ENCODE assay signal across 9 mouse cellular contexts in genomic region chr19:53807276-53807801, GRCm38 (mm10).
A peak's percentile ranks its signal among the peaks of the same experiment; 100 is the strongest.
DNase-seq lines count a peak whose midpoint lies in the region; ATAC-seq and TF ChIP-seq lines count a peak whose summit lies in the region.
"Had no signal": no experiment of that assay in that cellular context is flagged by ENCODE, and none has a peak within 500 bp of the region (broad histone marks: within the 10 kb centered on the region; RNA-seq: fewer than 3 reads in every experiment).

No protein-coding gene starts in this region.

- no peak overlapping the region for H3K4me2 ChIP-seq in kidney, postnatal 0 days (ENCODE audit: low read length)
- no peak overlapping the region for H3K4me2 ChIP-seq in CH12.LX (ENCODE audit: insufficient read depth, low read depth, poor library complexity, severe bottlenecking)

- TF ChIP-seq RAD21 in CH12.LX (IDR thresholded peaks at IDR 0.05; ENCODE audit: low read depth, low read length): no peak

- WGBS in kidney, postnatal 0 days: 67% methylated on average over 5 of the region's 5 CpGs
- 8% methylated on average over 5 of the region's 5 CpGs for WGBS in thymus, adult 2 months

- no peaks in the 10 kb centered on the region for H3K27me3 ChIP-seq in kidney, postnatal 0 days (ENCODE audit: insufficient read depth, low read length)
- H3K27me3 ChIP-seq in CH12.LX (replicated peaks): no peaks in the 10 kb centered on the region
- H3K27me3 ChIP-seq in thymus, adult 2 months (ENCODE audit: control insufficient read depth, insufficient read depth, low read length): no peaks in the 10 kb centered on the region
- H3K27me3 ChIP-seq: intestine, embryonic 15.5 days; lung, embryonic 15.5 days had no signal

- no peak overlapping the region for H3K4me3 ChIP-seq in kidney, postnatal 0 days (replicated peaks; ENCODE audit: low read depth, low read length)
- H3K4me3 ChIP-seq in CH12.LX (replicated peaks in 1 of 3; ENCODE audit: low read depth in 2 of 3, low read length in 2 of 3, poor library complexity in 1 of 3): no peak overlapping the region
- no peak overlapping the region for H3K4me3 ChIP-seq in thymus, adult 2 months (ENCODE audit: control insufficient read depth, insufficient read depth, low read length)
- H3K4me3 ChIP-seq: intestine, embryonic 15.5 days; lung, embryonic 15.5 days had no signal

- H3K79me2 ChIP-seq in CH12.LX (replicated peaks; ENCODE audit: control insufficient read depth, extremely low read depth, insufficient read depth, poor library complexity, severe bottlenecking): no peaks in the 10 kb centered on the region

- no peak for DNase-seq in kidney, postnatal 0 days (ENCODE audit: low spot score)
- DNase-seq in kidney, postnatal 14 days: no peak
- DNase-seq in CH12.LX (ENCODE audit: extremely low read depth): peak; percentile 17
- DNase-seq in thymus, adult 2 months: peak; percentile 51
- DNase-seq in right cerebral cortex, adult 18-20 months: no peak
- no peak for DNase-seq in adrenal gland, postnatal 36 days

- TF ChIP-seq CTCF in kidney, postnatal 0 days (IDR thresholded peaks at IDR 0.05; ENCODE audit: low read depth): no peak
- TF ChIP-seq CTCF in CH12.LX (conservative IDR thresholded peaks at IDR 0.05 in 1 of 2, IDR thresholded peaks at IDR 0.05 in 1 of 2; ENCODE audit: low read depth in 2 of 2, low read length in 2 of 2): no peak
- TF ChIP-seq CTCF in thymus, adult 2 months (IDR thresholded peaks at IDR 0.05; ENCODE audit: borderline replicate concordance, control insufficient read depth, extremely low read depth, insufficient read depth, low read length, poor library complexity): no peak

- no peak for TF ChIP-seq EP300 in CH12.LX (IDR thresholded peaks at IDR 0.05; ENCODE audit: low read length)

- peak overlapping the region; percentile 26; the same call in 1 of the 2 replicates for H3K27ac ChIP-seq in kidney, postnatal 0 days
- no peak overlapping the region for H3K27ac ChIP-seq in CH12.LX (ENCODE audit: insufficient read depth, low read depth)
- peak overlapping the region; percentile 52 for H3K27ac ChIP-seq in thymus, adult 2 months (ENCODE audit: control insufficient read depth, insufficient read depth, low read length)
- H3K27ac ChIP-seq: intestine, embryonic 15.5 days had no signal

- H3K9me3 ChIP-seq in kidney, postnatal 0 days (replicated peaks; ENCODE audit: low read length): no peaks in the 10 kb centered on the region
- no peaks in the 10 kb centered on the region for H3K9me3 ChIP-seq in CH12.LX (replicated peaks; ENCODE audit: low read length)
- H3K9me3 ChIP-seq: intestine, embryonic 15.5 days; lung, embryonic 15.5 days had no signal

- dilution Hi-C loops in CH12.LX (cut with MboI; ENCODE audit: extremely low pct_ligation_motif_present, extremely low pct_unique_long_range_greater_than_20kb, low sequenced_read_pairs): no loop called here

- no peaks in the 10 kb centered on the region for H3K36me3 ChIP-seq in kidney, postnatal 0 days (ENCODE audit: insufficient read depth, low read length)
- H3K36me3 ChIP-seq in CH12.LX (replicated peaks in 1 of 2; ENCODE audit: control insufficient read depth in 1 of 2, insufficient read depth in 1 of 2, low read length in 1 of 2): no peaks in the 10 kb centered on the region
- H3K36me3 ChIP-seq in thymus, adult 2 months (ENCODE audit: control insufficient read depth, insufficient read depth, low read length): no peaks in the 10 kb centered on the region
- H3K36me3 ChIP-seq: intestine, embryonic 15.5 days; lung, embryonic 15.5 days had no signal

- no peak overlapping the region for H3K9ac ChIP-seq in kidney, postnatal 0 days (ENCODE audit: low read depth, low read length)
- H3K9ac ChIP-seq in CH12.LX (ENCODE audit: insufficient read depth, low read depth): no peak overlapping the region
- H3K9ac ChIP-seq: intestine, embryonic 15.5 days; lung, embryonic 15.5 days had no signal

- peaks cover 19% of the 10 kb centered on the region for H3K4me1 ChIP-seq in kidney, postnatal 0 days (replicated peaks; ENCODE audit: insufficient read depth, low read length)
- H3K4me1 ChIP-seq in CH12.LX (ENCODE audit: control insufficient read depth in 1 of 2, insufficient read depth in 2 of 2): peaks cover 2 to 16% of the 10 kb centered on the region in 2 experiments
- peaks cover 42% of the 10 kb centered on the region for H3K4me1 ChIP-seq in thymus, adult 2 months (replicated peaks; ENCODE audit: control insufficient read depth, insufficient read depth, low read length)

- in situ Hi-C loops in CH12.LX (cut with MboI; ENCODE audit: low pct_ligation_motif_present, low pct_unique_long_range_greater_than_20kb, low sequenced_read_pairs): no loop called here

- no peak for ATAC-seq in kidney, postnatal 0 days (replicated peaks; ENCODE audit: low FRiP score, low read depth)
- ATAC-seq in granulocyte monocyte progenitor cell, adult 5-6 weeks (replicated peaks; ENCODE audit: poor library complexity, severe bottlenecking): peak; percentile 60

- TF ChIP-seq POLR2A in CH12.LX (IDR thresholded peaks at IDR 0.05; ENCODE audit: low read depth, low read length): no peak
- no peak for TF ChIP-seq POLR2A in thymus, adult 2 months (IDR thresholded peaks at IDR 0.05; ENCODE audit: control insufficient read depth, extremely low read depth, insufficient read depth, low read length, poor library complexity)

TF ChIP-seq in CH12.LX, 34 proteins besides CTCF, POLR2A, EP300 and RAD21:
- TF ChIP-seq NRF1 (IDR thresholded peaks at IDR 0.05; ENCODE audit: low read depth, low read length) (no peak), CHD2 (IDR thresholded peaks at IDR 0.05; ENCODE audit: low read length) (no peak), MAX (IDR thresholded peaks at IDR 0.05; ENCODE audit: low read length) (no peak), ETS1 (conservative IDR thresholded peaks at IDR 0.05; ENCODE audit: low read depth, low read length) (no peak), POLR2AphosphoS2 (IDR thresholded peaks at IDR 0.05; ENCODE audit: low read depth, low read length) (no peak), SIN3A (IDR thresholded peaks at IDR 0.05; ENCODE audit: low read length) (no peak), JUND (conservative IDR thresholded peaks at IDR 0.05; ENCODE audit: low read depth, low read length) (no peak), MXI1 (IDR thresholded peaks at IDR 0.05; ENCODE audit: low read depth, low read length) (no peak), MAZ (IDR thresholded peaks at IDR 0.05; ENCODE audit: low read depth, low read length) (no peak), MAFK (IDR thresholded peaks at IDR 0.05; ENCODE audit: insufficient replicate concordance, low read length) (no peak), NELFE (IDR thresholded peaks at IDR 0.05; ENCODE audit: low read depth, low read length) (no peak), CHD1 (IDR thresholded peaks at IDR 0.05; ENCODE audit: low read depth, low read length) (no peak), TBP (conservative IDR thresholded peaks at IDR 0.05; ENCODE audit: low read depth, low read length) (no peak), E2F4 (IDR thresholded peaks at IDR 0.05; ENCODE audit: insufficient replicate concordance, low read depth, low read length) (no peak)

Comparison
In these comparisons a context has a peak if more than half of its experiments do, and no peak if none do; other contexts are left out.
1. DNase-seq: peak in CH12.LX (single experiment) and thymus, adult 2 months (single experiment); none in kidney, postnatal 0 days (single experiment), kidney, postnatal 14 days (single experiment), right cerebral cortex, adult 18-20 months (single experiment) and adrenal gland, postnatal 36 days (0 of 2).